Comparison of ENCODE assay signal across 10 mouse cellular contexts in genomic region chr7:36317466-36318212, GRCm38 (mm10).
DNase-seq lines count a peak whose midpoint lies in the region; ATAC-seq and TF ChIP-seq lines count a peak whose summit lies in the region.
"Had no signal": no experiment of that assay in that cellular context is flagged by ENCODE, and none has a peak within 500 bp of the region (broad histone marks: within the 10 kb centered on the region; RNA-seq: fewer than 3 reads in every experiment).

No protein-coding gene starts in this region.

- intact Hi-C loops in left cerebral cortex, postnatal 4 days (cut with DNase I) = no loop called here
- intact Hi-C loops in left cerebral cortex, postnatal 36 days (cut with DNase I) = no loop called here
- intact Hi-C loops in gastrocnemius, adult 2 months (cut with DNase I) = no loop called here
- intact Hi-C loops in heart, postnatal 14 days (cut with DNase I) = no loop called here
- intact Hi-C loops in left cerebral cortex, postnatal 14 days (cut with DNase I) = no loop called here

- no peak for ATAC-seq in megakaryocyte progenitor cell, adult 5-6 weeks (replicated peaks; ENCODE audit: poor library complexity)

- peak overlapping the region; percentile 46 for H3K27ac ChIP-seq in gastrocnemius, adult 2 months

- peak; percentile 37 for DNase-seq in left cerebral cortex, postnatal 4 days
- DNase-seq in left cerebral cortex, postnatal 36 days (ENCODE audit: low spot score in 2 of 2) = no peak
- DNase-seq in gastrocnemius, adult 2 months = peak; percentile 89
- peak; percentile 74 to 77 for DNase-seq in heart, postnatal 14 days
- DNase-seq in ovary, postnatal 36 days (ENCODE audit: low spot score) = peak; percentile 19
- no peak for DNase-seq in thymus, postnatal 36 days
- DNase-seq in left cerebral cortex, postnatal 14 days (ENCODE audit: low spot score in 2 of 2) = no peak

- no peak for TF ChIP-seq CTCF in gastrocnemius, adult 2 months (IDR thresholded peaks at IDR 0.05)

- no peak overlapping the region for H3K4me3 ChIP-seq in gastrocnemius, adult 2 months
- H3K4me3 ChIP-seq: erythroblast, embryonic 14.5 days; myocyte had no signal

Comparison
In these comparisons a context has a peak if more than half of its experiments do, and no peak if none do; other contexts are left out.
1. DNase-seq: peak in left cerebral cortex, postnatal 4 days (single experiment), gastrocnemius, adult 2 months (single experiment), heart, postnatal 14 days (2 of 2) and ovary, postnatal 36 days (single experiment); none in left cerebral cortex, postnatal 36 days (0 of 2), thymus, postnatal 36 days (0 of 2) and left cerebral cortex, postnatal 14 days (0 of 2).